ENCODE assay signal across 17 mouse cellular contexts in genomic region chr14:8335947-8336346, GRCm38 (mm10). TPM values are rescaled to one million over a fixed set of nuclear protein-coding genes. Genes with fewer than 3 reads are reported as not detected.
DNase-seq lines count a peak whose midpoint lies in the region; ATAC-seq and TF ChIP-seq lines count a peak whose summit lies in the region.
"Had no signal": no experiment of that assay in that cellular context is flagged by ENCODE, and none has a peak within 500 bp of the region (broad histone marks: within the 10 kb centered on the region; RNA-seq: fewer than 3 reads in every experiment).

No protein-coding gene starts in this region.

- H3K4me2 ChIP-seq in embryonic facial prominence, embryonic 11.5 days (ENCODE audit: low read depth, low read length): no peak overlapping the region
- H3K4me2 ChIP-seq in neural tube, embryonic 11.5 days (ENCODE audit: low read depth): no peak overlapping the region
- H3K4me2 ChIP-seq: liver, embryonic 15.5 days; midbrain, embryonic 12.5 days had no signal

- no peak overlapping the region for H3K4me3 ChIP-seq in gastrocnemius, adult 2 months
- no peak overlapping the region for H3K4me3 ChIP-seq in kidney, adult 2 months (ENCODE audit: insufficient read depth, low read depth, low read length)
- H3K4me3 ChIP-seq in embryonic facial prominence, embryonic 11.5 days (ENCODE audit: low read depth, low read length): no peak overlapping the region
- no peak overlapping the region for H3K4me3 ChIP-seq in neural tube, embryonic 11.5 days (ENCODE audit: low read depth, low read length)
- H3K4me3 ChIP-seq: liver, embryonic 15.5 days; midbrain, embryonic 12.5 days had no signal

- WGBS in kidney, adult 2 months: 35% methylated on average over 10 of the region's 10 CpGs
- 17% methylated on average over 10 of the region's 10 CpGs for WGBS in embryonic facial prominence, embryonic 11.5 days
- 28% methylated on average over 10 of the region's 10 CpGs for WGBS in neural tube, embryonic 11.5 days

- peaks cover 17% of the 10 kb centered on the region for H3K4me1 ChIP-seq in kidney, adult 2 months (ENCODE audit: control insufficient read depth, insufficient read depth, low read length)
- H3K4me1 ChIP-seq in embryonic facial prominence, embryonic 11.5 days (ENCODE audit: control insufficient read depth, insufficient read depth, low read length): no peaks in the 10 kb centered on the region
- no peaks in the 10 kb centered on the region for H3K4me1 ChIP-seq in neural tube, embryonic 11.5 days (ENCODE audit: control insufficient read depth, insufficient read depth, low read length)
- H3K4me1 ChIP-seq: liver, embryonic 15.5 days; midbrain, embryonic 12.5 days had no signal

- H3K9me3 ChIP-seq in embryonic facial prominence, embryonic 11.5 days (replicated peaks; ENCODE audit: control insufficient read depth, low read length): no peaks in the 10 kb centered on the region
- H3K9me3 ChIP-seq in neural tube, embryonic 11.5 days (ENCODE audit: control insufficient read depth, low read length): no peaks in the 10 kb centered on the region
- H3K9me3 ChIP-seq: liver, embryonic 15.5 days; midbrain, embryonic 12.5 days had no signal

- no peak overlapping the region for H3K9ac ChIP-seq in embryonic facial prominence, embryonic 11.5 days (replicated peaks; ENCODE audit: low read length)
- no peak overlapping the region for H3K9ac ChIP-seq in neural tube, embryonic 11.5 days (ENCODE audit: low read length)
- H3K9ac ChIP-seq: liver, embryonic 15.5 days; midbrain, embryonic 12.5 days had no signal

- no peak for TF ChIP-seq POLR2A in kidney, adult 2 months (IDR thresholded peaks at IDR 0.05; ENCODE audit: low read depth, low read length)

- peak; percentile 83 for ATAC-seq in embryonic facial prominence, embryonic 11.5 days (replicated peaks; ENCODE audit: insufficient number of reproducible peaks, low FRiP score, low TSS enrichment, low read depth)
- ATAC-seq in neural tube, embryonic 11.5 days (ENCODE audit: insufficient read depth, low FRiP score, low TSS enrichment): peak; percentile 35; the same call in 1 of the 2 replicates

- no peak for TF ChIP-seq CTCF in gastrocnemius, adult 2 months (IDR thresholded peaks at IDR 0.05)
- TF ChIP-seq CTCF in kidney, adult 2 months (conservative IDR thresholded peaks at IDR 0.05; ENCODE audit: insufficient read depth, insufficient read length, low read depth, low read length): no peak

- intact Hi-C loops in gastrocnemius, adult 2 months (cut with DNase I): no loop called here

- no peaks in the 10 kb centered on the region for H3K27me3 ChIP-seq in kidney, adult 2 months (replicated peaks; ENCODE audit: control insufficient read depth, insufficient read depth, low read length)
- H3K27me3 ChIP-seq in embryonic facial prominence, embryonic 11.5 days (ENCODE audit: control insufficient read depth, insufficient read depth, low read length): no peaks in the 10 kb centered on the region
- no peaks in the 10 kb centered on the region for H3K27me3 ChIP-seq in neural tube, embryonic 11.5 days (ENCODE audit: control insufficient read depth, insufficient read depth, low read length)
- H3K27me3 ChIP-seq: liver, embryonic 15.5 days; midbrain, embryonic 12.5 days had no signal

- peak; percentile 65 for DNase-seq in gastrocnemius, adult 2 months
- DNase-seq in gastrocnemius, postnatal 25 days: no peak
- DNase-seq in kidney, postnatal 4 days: peak; percentile 61 to 76
- no peak for DNase-seq in kidney, adult 2 months
- DNase-seq in embryonic facial prominence, embryonic 11.5 days (ENCODE audit: low spot score): peak; percentile 78
- DNase-seq in neural tube, embryonic 11.5 days (ENCODE audit: low spot score): peak; percentile 63
- no peak for DNase-seq in adrenal gland, postnatal 25 days
- no peak for DNase-seq in frontal cortex, postnatal 36 days (ENCODE audit: low spot score in 2 of 2)
- DNase-seq: thymus, postnatal 4 days had no signal

- no peaks in the 10 kb centered on the region for H3K36me3 ChIP-seq in kidney, adult 2 months (ENCODE audit: control insufficient read depth, insufficient read depth, low read length)
- no peaks in the 10 kb centered on the region for H3K36me3 ChIP-seq in embryonic facial prominence, embryonic 11.5 days (replicated peaks; ENCODE audit: control insufficient read depth, insufficient read depth, low read depth, low read length)
- no peaks in the 10 kb centered on the region for H3K36me3 ChIP-seq in neural tube, embryonic 11.5 days (ENCODE audit: control insufficient read depth, insufficient read depth, low read length)
- H3K36me3 ChIP-seq: liver, embryonic 15.5 days; midbrain, embryonic 12.5 days had no signal

- H3K27ac ChIP-seq in gastrocnemius, adult 2 months: no peak overlapping the region
- no peak overlapping the region for H3K27ac ChIP-seq in kidney, adult 2 months (ENCODE audit: insufficient read depth, low read depth, low read length)
- peak overlapping the region; percentile 25; the same call in 1 of the 2 replicates for H3K27ac ChIP-seq in embryonic facial prominence, embryonic 11.5 days (replicated peaks; ENCODE audit: low read depth, low read length)
- no peak overlapping the region for H3K27ac ChIP-seq in neural tube, embryonic 11.5 days (ENCODE audit: low read depth, low read length)
- H3K27ac ChIP-seq: liver, embryonic 15.5 days; midbrain, embryonic 12.5 days had no signal

RNA-seq across cellular contexts. Expression of gene Fam107a, which starts 18.1 kb away (rescaled TPM):
- total RNA-seq in gastrocnemius, adult 2 months (2021): 1 to 10 TPM; 3.6 to 5.6 TPM
- 1 to 10 TPM; 3.4 to 6.3 TPM for total RNA-seq in gastrocnemius, postnatal 25 days (2021)
- 119 and 151 TPM in 2 replicates for polyA plus RNA-seq in kidney, adult 2 months (2012; rRNA removed)
- 0.39 and 1.1 TPM in 2 replicates for polyA plus RNA-seq in embryonic facial prominence, embryonic 11.5 days (2014; fragmentation: Nextera tagmentation; extraction: Ambion mirVana)
- 0.78 and 0.94 TPM in 2 replicates for polyA plus RNA-seq in neural tube, embryonic 11.5 days (2014; fragmentation: Nextera tagmentation; extraction: Ambion mirVana)
- total RNA-seq in adrenal gland, postnatal 25 days (2021): 1.6 and 2.9 TPM in 2 replicates
- total RNA-seq: hematopoietic stem cell, adult 5-6 weeks; MEL; neutrophil, adult 5-6 weeks had no signal

RNA-seq across cellular contexts. Expression of gene Oit1, which starts 42.6 kb away (rescaled TPM):
- not detected for total RNA-seq in gastrocnemius, adult 2 months (2021)
- total RNA-seq in gastrocnemius, postnatal 25 days (2021): not detected
- polyA plus RNA-seq in kidney, adult 2 months (2012; rRNA removed): 1.3 and 1.5 TPM in 2 replicates
- 0.22 and 0.33 TPM in 2 replicates for polyA plus RNA-seq in embryonic facial prominence, embryonic 11.5 days (2014; fragmentation: Nextera tagmentation; extraction: Ambion mirVana)
- polyA plus RNA-seq in neural tube, embryonic 11.5 days (2014; fragmentation: Nextera tagmentation; extraction: Ambion mirVana): not detected in 2 replicates
- not detected in 2 replicates for total RNA-seq in adrenal gland, postnatal 25 days (2021)
- total RNA-seq: gastrocnemius, adult 8-10 months; hematopoietic stem cell, adult 5-6 weeks; layer of hippocampus, postnatal 14 days; MEL; neutrophil, adult 5-6 weeks had no signal
- polyA plus RNA-seq: cortical plate, adult 2 months; liver, embryonic 15.5 days; midbrain, embryonic 12.5 days had no signal

Comparison
In these comparisons a context has a peak if more than half of its experiments do, and no peak if none do; other contexts are left out.
1. DNase-seq: peak in gastrocnemius, adult 2 months (single experiment), kidney, postnatal 4 days (2 of 2), embryonic facial prominence, embryonic 11.5 days (single experiment) and neural tube, embryonic 11.5 days (single experiment); none in gastrocnemius, postnatal 25 days (single experiment), kidney, adult 2 months (single experiment), adrenal gland, postnatal 25 days (single experiment) and frontal cortex, postnatal 36 days (0 of 2).